Mouse (Mus musculus) liver, postnatal 0 days (tissue): ENCODE data around the gene Dgki. TPM values are rescaled to one million over a fixed set of nuclear protein-coding genes. Genes with fewer than 3 reads are reported as not detected.

Experiments
- ATAC-seq: fragments of 200-750 bp; cut with Nextera tagmentation; 2 replicates; pipeline ENCODE4 v1.8.0; 2017; ENCODE audit warnings: mild to moderate bottlenecking, moderate library complexity
- DNase-seq: peaks from one replicate; pipeline ENCODE4 v3.0.0-alpha.2; 2016
- H3K27ac ChIP-seq: fragments of 300-500 bp; sonication (generic); 2 replicates; pipeline ENCODE4 v1.5.1; 2014; ENCODE audit warnings: antibody characterized with exemption, moderate library complexity, mild to moderate bottlenecking, low read depth
- H3K27me3 ChIP-seq: fragments of 300-500 bp; sonication (generic); 2 replicates; pipeline ENCODE4 v1.6.1; 2014; ENCODE audit warnings: low read length, control low read depth, mixed read lengths; ENCODE audit not compliant: insufficient read depth
- H3K36me3 ChIP-seq: fragments of 300-500 bp; sonication (generic); replicated peaks from 2 replicates; pipeline ENCODE4 v1.6.1; 2014; ENCODE audit warnings: mild to moderate bottlenecking, control low read depth, low read length, moderate library complexity, mixed read lengths; ENCODE audit not compliant: insufficient read depth
- H3K4me1 ChIP-seq: fragments of 300-500 bp; sonication (generic); 2 replicates; pipeline ENCODE4 v1.6.1; 2014; ENCODE audit warnings: antibody characterized with exemption, mild to moderate bottlenecking, control low read depth; ENCODE audit not compliant: insufficient read depth
- H3K4me2 ChIP-seq: fragments of 300-500 bp; sonication (generic); 2 replicates; pipeline ENCODE4 v1.6.1; 2014; ENCODE audit warnings: low read depth, mild to moderate bottlenecking, low read length, moderate library complexity, mixed read lengths
- H3K4me3 ChIP-seq: fragments of 300-500 bp; sonication (generic); 2 replicates; pipeline ENCODE4 v1.5.1; 2014; ENCODE audit warnings: low read depth, low read length
- H3K9ac ChIP-seq: fragments of 300-500 bp; sonication (generic); replicated peaks from 2 replicates; pipeline ENCODE4 v1.6.1; 2014; ENCODE audit warnings: mild to moderate bottlenecking, moderate library complexity
- H3K9me3 ChIP-seq: fragments of 300-500 bp; sonication (generic); 2 replicates; pipeline ENCODE4 v1.6.1; 2016; ENCODE audit warnings: mild to moderate bottlenecking, control low read depth, low read length, mixed read lengths
- CTCF ChIP-seq: sonication (generic); IDR thresholded peaks from 2 replicates; pipeline ENCODE4 v1.5.1; 2016; ENCODE audit warnings: antibody characterized with exemption, low read depth
- EP300 ChIP-seq: IDR thresholded peaks from 2 replicates; pipeline ENCODE4 v1.6.1; 2016; ENCODE audit warnings: antibody characterized with exemption, low read depth, mild to moderate bottlenecking
- WGBS: fragments of 180-500 bp; shearing (Covaris S2); extraction: QIAGEN DNeasy Blood & Tissue Kit; methylation state at CpG from one replicate; pipeline ENCODE4 v1.1.7; 2014; ENCODE audit not compliant: insufficient replicate concordance; 5-methylcytosine and 5-hydroxymethylcytosine counted together
- polyA plus RNA-seq: library from polyadenylated mRNA; unstranded; fragments of >200 nt; fragmentation: Nextera tagmentation; extraction: Ambion mirVana; gene quantifications from 2 replicates; pipeline ENCODE4 v1.2.1, GENCODE M21; 2015

Dgki gene
- polyA plus RNA-seq, 1 experiment from 2014 or later = 0.56 TPM

GRCm38 (mm10) chr6:37057957-37058356 is 242.0 kb downstream of the Dgki start:
- no peaks in the 10 kb centered on the region for H3K4me1 ChIP-seq
- H3K27ac ChIP-seq = no peak overlapping the region
- TF ChIP-seq CTCF (no peak), EP300 (no peak)
- no peak overlapping the region for H3K4me2 ChIP-seq
- 74% methylated on average over 9 of the region's 9 CpGs for WGBS
- H3K9ac ChIP-seq = no peak overlapping the region
- H3K36me3 ChIP-seq = no peaks in the 10 kb centered on the region
- H3K4me3 ChIP-seq = no peak overlapping the region
- no peak for ATAC-seq
- H3K27me3 ChIP-seq = no peaks in the 10 kb centered on the region
- DNase-seq = no peak
- no peaks in the 10 kb centered on the region for H3K9me3 ChIP-seq

DNA sequence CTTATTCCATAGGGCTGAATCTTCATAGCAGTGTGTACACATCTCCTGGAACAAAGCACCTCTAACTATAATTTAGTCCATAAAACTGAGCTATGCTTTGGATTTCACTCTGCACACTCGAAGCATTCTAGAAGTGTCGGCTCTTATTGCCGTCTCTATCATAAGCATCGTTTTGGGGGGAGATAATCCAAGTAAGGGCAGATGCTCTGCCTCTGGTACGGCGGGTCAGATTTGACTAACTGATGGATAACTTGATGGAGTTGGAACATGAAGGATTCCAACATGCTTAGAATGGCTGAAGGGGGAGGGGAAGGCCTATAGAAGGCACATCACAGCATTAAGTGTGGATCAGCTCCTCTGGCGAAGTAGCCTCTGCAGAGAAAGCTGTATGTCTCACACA is 242.4 kb downstream of the Dgki start:
- Histone ChIP-seq H3K36me3 (no peaks in the 10 kb centered on the region), H3K4me3 (no peak overlapping the region), H3K4me2 (no peak overlapping the region), H3K27me3 (no peaks in the 10 kb centered on the region), H3K4me1 (no peaks in the 10 kb centered on the region), H3K27ac (no peak overlapping the region), H3K9ac (no peak overlapping the region), H3K9me3 (no peaks in the 10 kb centered on the region)
- DNase-seq (no peak), ATAC-seq (no peak)
- 76% methylated on average over 7 of the region's 7 CpGs for WGBS
- TF ChIP-seq CTCF (no peak), EP300 (no peak)

DNA sequence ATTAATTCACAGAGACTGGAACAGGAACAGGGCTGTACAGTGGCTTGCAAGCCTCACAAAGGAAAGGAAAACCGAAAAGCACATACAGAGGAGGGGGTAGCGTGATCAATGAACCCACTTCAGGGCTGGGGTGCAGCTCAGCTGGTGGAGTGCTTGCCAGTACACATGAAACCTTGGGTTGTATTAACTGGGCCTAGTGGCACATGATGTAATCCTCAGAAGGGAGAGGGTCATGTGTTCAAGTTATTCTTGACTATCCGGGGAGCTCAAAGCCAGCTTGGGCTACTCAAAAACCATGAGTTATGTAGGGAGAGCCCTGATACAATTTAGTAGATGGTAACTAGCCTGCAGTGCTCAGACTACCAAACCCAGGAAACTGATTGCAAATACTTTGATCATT is 244.3 kb downstream of the Dgki start:
- ATAC-seq (no peak), DNase-seq (no peak)
- 78% methylated on average over 3 of the region's 3 CpGs for WGBS
- Histone ChIP-seq H3K27me3 (no peaks in the 10 kb centered on the region), H3K27ac (no peak overlapping the region), H3K4me1 (no peaks in the 10 kb centered on the region), H3K4me3 (no peak overlapping the region), H3K36me3 (no peaks in the 10 kb centered on the region), H3K9ac (no peak overlapping the region), H3K4me2 (no peak overlapping the region), H3K9me3 (no peaks in the 10 kb centered on the region)
- TF ChIP-seq EP300 (no peak), CTCF (no peak)

- DNase-seq = no peak
- Histone ChIP-seq H3K27me3 (no peaks in the 10 kb centered on the region), H3K36me3 (no peaks in the 10 kb centered on the region), H3K9me3 (no peaks in the 10 kb centered on the region), H3K4me2 (no peak overlapping the region), H3K9ac (no peak overlapping the region), H3K27ac (no peak overlapping the region), H3K4me3 (no peak overlapping the region), H3K4me1 (no peaks in the 10 kb centered on the region)
- ATAC-seq = no peak
- WGBS = 69% methylated on average over 5 of the region's 5 CpGs
- TF ChIP-seq EP300 (no peak), CTCF (no peak)
Measured at GRCm38 (mm10) chr6:37055128-37055527, 244.9 kb downstream of the Dgki start.

GRCm38 (mm10) chr6:37054435-37055020 is 245.5 kb downstream of the Dgki start:
- 34% methylated on average over 6 of the region's 6 CpGs for WGBS
- TF ChIP-seq EP300 (no peak), CTCF (peak; percentile 69)
- H3K36me3 ChIP-seq = no peaks in the 10 kb centered on the region
- no peak for ATAC-seq
- H3K4me1 ChIP-seq = no peaks in the 10 kb centered on the region
- no peak for DNase-seq
- no peak overlapping the region for H3K9ac ChIP-seq
- no peak overlapping the region for H3K4me2 ChIP-seq
- H3K27ac ChIP-seq = no peak overlapping the region
- H3K27me3 ChIP-seq = no peaks in the 10 kb centered on the region
- no peak overlapping the region for H3K4me3 ChIP-seq
- H3K9me3 ChIP-seq = no peaks in the 10 kb centered on the region

GRCm38 (mm10) chr6:37053411-37053810 is 246.6 kb downstream of the Dgki start:
- 52% methylated on average over 2 of the region's 2 CpGs for WGBS
- H3K36me3 ChIP-seq = no peaks in the 10 kb centered on the region
- no peaks in the 10 kb centered on the region for H3K9me3 ChIP-seq
- H3K4me2 ChIP-seq = no peak overlapping the region
- no peak for DNase-seq
- H3K4me1 ChIP-seq = no peaks in the 10 kb centered on the region
- no peak overlapping the region for H3K27ac ChIP-seq
- no peaks in the 10 kb centered on the region for H3K27me3 ChIP-seq
- no peak overlapping the region for H3K4me3 ChIP-seq
- H3K9ac ChIP-seq = no peak overlapping the region
- ATAC-seq = no peak
- no peak for TF ChIP-seq CTCF
- no peak for TF ChIP-seq EP300

GRCm38 (mm10) chr6:37051652-37052051 is 248.3 kb downstream of the Dgki start:
- TF ChIP-seq CTCF = no peak
- TF ChIP-seq EP300 = no peak

More at GRCm38 (mm10) chr6:37051652-37052051, 248.3 kb downstream of the Dgki start:
- Histone ChIP-seq H3K9ac (no peak overlapping the region), H3K9me3 (no peaks in the 10 kb centered on the region), H3K4me1 (no peaks in the 10 kb centered on the region), H3K27ac (no peak overlapping the region), H3K4me2 (no peak overlapping the region), H3K27me3 (no peaks in the 10 kb centered on the region), H3K36me3 (no peaks in the 10 kb centered on the region), H3K4me3 (no peak overlapping the region)
- WGBS = 40% methylated on average over 5 of the region's 5 CpGs
- DNase-seq (no peak), ATAC-seq (no peak)
